Mouse (Mus musculus) ZHBTc4 (cell line): ENCODE results near the gene Cars2.
"Not testable (repeated sequence)": the region's sequence is repeated elsewhere in the genome, so short reads cannot be mapped to it uniquely, and the experiment has no call there.

Source experiments
- DNase-seq: peaks from one replicate; pipeline ENCODE4 v3.0.0-alpha.2; 2011; ENCODE audit warnings: low read depth, low spot score

Cars2 gene

DNA sequence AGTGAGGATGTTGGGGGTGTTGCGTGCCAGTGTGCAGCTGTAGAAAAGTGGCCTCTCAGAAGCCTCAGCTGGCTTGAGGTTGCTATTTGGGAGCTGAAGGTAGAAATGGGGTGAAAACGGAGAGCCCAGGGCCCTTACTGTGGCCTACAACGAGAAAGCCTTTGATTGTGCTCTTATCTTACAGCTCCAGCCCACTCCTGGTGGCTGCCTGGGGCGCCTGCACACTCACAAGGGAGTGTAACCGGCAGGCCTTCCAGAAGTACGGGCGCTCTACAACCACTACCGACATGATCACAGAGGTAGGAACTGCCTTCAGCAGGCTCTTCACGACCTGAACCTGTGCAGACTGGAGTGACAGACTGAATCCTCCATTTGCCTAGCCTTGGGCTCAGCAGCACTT, 37.9 kb downstream of the Cars2 start:
- DNase-seq = no peak

DNA sequence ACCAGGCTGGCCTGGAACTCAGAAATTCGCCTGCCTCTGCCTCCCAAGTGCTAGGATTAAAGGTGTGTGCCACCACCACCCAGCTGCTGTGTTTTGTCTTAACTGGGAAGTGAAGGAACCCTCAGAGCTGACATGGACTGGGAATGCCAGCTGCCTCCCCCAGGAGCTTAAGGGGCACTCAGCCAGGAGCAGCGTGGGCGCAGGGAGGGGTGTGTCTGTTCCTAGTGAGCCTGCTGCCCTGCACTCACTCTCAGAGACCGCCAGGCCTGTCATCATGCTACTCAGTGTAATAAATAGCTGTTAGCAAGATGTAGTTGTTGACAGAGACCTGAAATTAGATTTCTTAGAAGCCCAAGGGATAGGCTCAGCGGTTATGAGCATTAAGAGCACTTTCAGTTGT, 39.6 kb downstream of the Cars2 start:
- no peak for DNase-seq

DNA sequence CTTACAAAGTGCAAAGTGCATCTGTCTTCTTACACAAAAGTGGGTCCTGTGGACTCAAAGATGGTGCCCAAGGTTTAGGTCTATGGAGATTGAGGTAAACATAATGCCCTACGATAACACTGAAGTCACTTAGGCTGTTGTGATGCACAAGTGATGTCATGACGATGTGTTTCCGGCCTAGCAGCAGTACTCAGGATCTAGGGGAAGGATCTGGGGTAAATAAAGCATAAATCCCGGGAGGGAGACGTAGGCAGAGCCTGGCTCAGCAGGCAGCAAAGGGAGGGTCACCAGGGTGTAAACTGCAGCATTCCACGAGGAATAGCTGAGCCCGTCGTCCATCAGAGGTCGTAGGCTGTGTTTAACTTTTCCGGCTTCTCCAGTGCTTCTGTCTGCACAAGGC, 41.7 kb downstream of the Cars2 start:
- DNase-seq = no peak

DNA sequence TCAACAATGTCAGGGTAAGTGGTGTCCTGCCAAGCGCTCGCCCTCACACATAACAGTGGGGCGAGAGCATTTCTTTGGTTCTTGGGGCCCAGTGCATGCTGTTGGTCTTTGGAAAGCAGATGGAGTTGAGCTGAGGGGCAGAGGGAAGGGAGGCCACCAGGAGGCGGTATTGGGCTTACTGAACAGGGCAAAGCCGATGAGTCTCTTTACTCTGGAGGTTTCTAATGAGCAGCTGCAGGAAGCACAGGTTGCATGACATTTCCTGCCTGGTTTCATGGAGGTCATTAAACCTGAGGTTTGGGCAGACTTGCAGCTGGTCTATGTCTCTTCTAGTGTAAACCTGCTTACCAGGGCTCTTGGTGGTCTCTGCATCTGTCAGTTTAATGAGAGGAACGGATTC, 43.8 kb downstream of the Cars2 start:
- peak; percentile 77 for DNase-seq

DNA sequence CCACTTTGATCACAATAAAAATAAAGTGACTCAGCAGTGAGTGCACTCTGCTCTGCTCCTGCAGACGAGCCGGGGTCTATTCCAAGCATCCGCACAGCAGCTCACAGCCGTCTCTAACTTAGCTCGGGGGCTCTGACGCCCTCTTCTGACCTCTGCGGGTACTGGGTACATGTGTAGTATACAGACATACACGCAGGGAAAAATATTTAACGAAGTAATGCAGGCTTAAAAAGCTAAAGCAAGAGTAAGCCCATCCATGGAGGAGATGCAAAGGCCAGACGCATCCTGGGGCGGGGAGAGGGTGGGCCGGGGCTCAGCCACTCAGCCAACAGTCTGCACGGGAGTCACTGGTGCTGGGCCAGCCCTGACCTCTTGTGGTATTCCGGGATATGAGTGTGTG, 44.5 kb downstream of the Cars2 start:
- no peak for DNase-seq

DNA sequence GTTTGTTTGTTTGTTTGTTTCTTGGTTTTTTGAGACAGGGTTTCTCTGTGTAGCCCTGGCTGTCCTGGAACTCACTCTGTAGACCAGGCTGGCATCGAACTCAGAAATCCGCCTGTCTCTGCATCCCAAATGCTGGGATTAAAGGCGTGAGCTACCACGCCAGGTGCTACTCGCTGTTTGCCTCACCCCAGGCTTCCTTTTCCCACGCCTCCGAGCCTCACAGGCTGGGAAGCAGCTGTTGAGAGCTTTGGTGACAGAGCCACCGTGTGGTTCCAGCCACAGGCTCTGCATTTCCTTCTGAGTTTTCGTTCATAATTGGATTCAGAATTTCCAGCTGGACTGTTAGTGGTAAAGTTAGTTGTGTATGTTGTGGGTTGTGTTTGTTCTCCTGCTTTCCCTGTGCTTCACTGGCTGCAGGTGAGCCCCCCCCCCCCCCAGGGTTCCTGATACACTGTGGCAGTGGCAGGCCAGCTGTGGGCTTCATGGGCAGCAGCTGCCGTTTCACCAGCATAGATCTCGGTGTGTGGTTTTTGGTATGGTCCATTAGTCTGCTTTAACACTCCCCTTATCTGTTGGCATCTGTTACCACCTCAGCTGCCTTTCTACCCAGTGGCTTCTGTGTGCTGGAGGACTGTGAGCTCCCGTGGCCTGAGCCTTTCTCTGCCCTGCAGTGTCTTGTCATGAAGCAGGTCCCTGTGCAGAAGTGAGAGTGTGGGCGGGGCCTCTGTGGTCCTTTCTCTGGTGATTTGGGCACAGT, 46.9 kb downstream of the Cars2 start:
- DNase-seq = no peak

DNA sequence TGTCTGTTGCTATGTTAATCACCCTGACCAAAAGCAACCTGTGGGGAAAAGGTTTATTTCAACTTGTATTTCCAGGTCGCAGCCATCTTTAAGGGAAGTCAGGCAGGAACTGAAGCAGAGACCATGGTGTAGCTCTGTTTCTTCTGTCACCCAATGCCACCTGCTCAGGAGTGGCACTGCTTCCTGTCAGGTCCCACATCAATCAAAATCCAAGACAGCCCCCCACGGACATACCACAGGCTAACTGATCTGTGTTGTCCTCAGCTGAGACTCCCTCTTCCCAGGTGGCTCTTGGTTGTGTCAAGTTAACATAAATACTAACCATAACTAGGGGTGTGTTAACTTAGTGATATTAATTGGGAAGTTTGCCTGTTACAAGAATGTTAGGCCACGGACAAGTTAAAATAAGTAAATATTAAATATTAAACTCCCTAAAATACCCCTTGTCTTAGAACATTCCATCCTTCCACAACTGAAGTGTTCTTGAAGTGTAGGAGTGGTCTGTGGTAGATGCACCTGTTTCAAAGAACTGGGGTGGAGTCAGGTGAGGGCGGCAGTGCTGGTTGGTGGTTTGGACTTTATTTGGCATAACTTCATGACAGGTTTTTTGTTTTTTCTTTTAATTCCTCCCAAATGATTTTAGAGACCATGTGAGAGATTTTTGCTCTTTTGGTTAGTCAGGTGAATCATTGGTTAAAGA, 51.6 kb downstream of the Cars2 start:
- DNase-seq = no peak

DNA sequence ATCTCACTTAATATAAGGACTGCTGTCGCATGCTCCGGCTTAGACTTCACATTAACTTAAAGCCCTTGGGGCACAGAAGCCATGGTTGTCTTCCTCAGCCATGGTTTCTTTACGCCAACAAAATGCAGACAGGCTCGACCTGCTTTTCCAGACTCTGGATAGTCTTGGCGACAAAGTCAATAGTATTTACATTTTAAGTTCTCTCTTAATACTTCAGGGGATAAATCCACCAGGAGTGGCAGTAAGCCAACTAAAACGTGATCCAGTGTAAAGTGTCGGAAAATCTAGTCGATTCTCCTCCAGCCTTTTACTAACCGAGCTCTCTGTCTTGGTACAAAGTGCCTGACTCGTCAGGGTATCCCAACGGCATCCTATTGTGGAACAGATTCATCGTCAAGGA, 52.3 kb downstream of the Cars2 start:
- DNase-seq = no peak

DNA sequence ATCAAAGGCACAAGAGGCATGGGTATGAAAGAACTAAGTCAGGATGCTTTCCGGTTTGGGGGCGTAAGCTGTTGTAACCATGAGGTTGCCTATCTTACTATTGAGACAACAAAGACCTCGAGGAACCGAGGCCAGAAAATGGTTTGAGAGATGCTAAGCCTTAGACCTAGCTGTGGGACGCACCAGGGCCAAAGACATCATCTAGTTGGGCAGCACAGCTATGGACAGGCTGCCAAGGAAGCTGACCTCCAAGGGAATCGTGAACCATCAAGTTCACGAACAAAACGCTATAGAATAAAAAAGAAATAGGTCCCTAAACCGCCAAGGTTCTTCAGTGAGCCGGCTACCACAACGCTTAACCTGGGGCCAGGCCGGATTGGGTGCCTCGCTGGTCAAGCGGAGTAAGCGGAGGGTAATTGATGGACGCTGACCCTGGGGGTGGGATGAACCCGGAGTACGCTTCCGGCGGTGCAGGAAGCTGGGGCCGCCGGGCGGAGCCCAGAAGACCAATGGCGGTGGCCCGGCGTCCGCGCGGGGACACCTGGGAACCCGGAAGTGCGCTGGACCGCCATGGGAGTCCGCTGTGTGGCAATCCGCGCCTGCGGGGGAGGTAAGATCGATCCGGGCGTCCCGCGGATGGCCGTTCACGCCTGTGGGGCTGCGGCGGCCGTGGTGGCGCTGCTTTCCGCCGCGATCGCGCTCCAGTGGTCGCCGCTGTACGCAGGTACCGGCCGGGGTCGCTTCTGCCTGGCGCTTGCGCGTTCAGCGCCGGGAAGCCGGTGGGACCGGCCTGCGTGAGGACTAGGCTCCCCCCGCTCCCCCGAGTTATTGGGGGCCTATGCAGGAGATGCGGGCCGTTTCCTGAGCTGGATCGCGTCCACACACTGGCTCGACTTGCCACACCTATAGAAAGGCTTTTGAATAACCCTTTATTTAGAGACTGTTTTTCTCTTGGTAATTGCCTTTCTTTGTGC, 53.3 kb downstream of the Cars2 start, which contains the start of gene Naxd:
Naxd (plus strand) TSS at position 490 of the 974 bp plus-strand sequence.
- DNase-seq = peak; percentile 86

DNA sequence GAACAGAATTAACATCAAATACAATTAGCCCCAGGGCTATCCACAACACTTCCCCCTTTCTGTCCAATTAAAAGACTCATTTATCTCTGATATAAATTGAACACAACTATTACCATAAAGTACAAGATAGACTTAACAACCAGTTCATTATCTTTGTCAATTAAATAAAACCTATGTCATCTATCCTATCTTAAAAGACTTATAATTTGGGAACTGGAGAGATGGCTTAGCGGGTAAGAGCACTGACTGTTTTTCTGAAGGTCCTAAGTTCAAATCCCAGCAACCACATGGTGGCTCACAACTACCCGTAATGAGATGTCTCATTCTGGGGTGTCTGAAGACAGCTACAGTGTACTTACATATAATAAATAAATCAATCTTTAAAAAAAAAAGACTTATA, 58.2 kb downstream of the Cars2 start:
- DNase-seq = not testable (repeated sequence)

DNA sequence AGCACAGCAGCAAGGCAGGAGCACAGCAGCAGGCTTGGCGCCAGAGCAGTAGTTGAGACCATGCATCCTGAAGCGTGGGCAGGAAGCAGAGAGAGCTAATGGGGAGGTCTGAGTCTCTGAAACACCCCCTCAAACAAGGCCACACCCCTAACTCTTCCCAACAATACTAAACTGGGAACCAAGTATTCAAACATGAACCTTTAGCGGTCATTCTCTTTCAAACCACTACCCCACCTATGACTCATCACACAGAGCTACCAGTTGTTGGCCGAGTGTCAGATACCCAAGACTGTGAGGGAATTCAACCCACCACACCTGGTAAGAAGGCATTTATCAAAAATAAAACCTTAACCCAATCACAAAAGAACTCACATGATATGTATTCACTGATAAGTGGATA, 63.4 kb downstream of the Cars2 start:
- no peak for DNase-seq

DNA sequence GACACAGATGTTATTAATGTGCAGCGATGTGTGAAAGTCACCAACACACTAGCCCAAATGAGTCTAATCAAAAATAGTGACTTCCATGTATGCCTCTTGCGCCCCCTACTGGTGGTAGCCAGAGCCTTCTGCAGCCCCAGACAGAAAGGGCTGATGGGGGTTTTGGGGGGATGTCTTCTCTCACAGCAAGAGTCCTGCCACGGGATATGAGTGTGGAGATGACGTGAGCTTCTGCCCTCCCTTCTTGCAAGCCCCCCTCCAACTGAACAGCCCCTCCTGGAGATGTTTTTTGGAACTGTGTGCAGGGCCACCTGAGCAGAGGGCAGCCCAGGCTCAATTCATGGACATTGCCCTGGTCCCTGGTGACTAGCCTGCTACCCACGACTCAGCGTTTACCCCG, 64.4 kb downstream of the Cars2 start:
- peak; percentile 71 for DNase-seq

DNA sequence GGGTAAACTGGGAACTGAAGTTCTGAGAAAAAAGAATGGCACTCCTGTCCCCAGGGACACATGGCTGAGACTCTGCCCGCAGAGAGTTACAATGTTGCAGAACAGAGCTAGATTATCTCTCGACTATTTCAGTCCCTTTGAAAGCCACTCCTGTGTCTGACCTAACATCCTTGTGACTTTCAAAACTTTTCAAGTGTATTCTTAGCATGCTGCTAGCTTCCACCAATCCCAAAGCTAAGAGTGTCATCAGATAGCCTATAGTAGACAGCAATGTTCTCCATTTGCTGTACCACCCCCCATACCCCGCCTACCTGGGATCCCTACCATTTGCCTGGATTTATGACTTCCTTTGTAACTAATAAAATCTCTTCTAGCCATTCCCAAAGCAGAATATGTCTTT, 68.0 kb downstream of the Cars2 start:
- DNase-seq = no peak

DNA sequence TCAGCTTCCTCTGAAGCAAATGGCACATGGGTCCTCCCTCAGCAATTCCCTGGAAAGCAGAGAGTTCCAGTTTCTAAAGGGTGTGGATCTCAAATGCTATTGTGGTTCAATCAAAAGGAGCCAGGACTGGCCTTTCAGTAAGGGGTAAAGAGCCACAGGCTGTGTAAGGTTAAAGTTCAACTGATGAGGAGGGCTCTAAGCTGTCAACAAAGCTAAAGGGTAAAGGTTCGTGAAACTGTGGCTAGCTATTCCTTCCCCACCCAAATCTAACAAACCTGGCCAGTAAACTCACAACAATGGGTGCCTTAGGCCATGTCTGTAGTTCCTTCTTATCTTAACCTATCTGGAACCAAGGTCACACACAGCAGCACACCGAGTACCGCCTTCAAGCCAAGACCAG, 68.7 kb downstream of the Cars2 start:
- peak; percentile 58 for DNase-seq

DNA sequence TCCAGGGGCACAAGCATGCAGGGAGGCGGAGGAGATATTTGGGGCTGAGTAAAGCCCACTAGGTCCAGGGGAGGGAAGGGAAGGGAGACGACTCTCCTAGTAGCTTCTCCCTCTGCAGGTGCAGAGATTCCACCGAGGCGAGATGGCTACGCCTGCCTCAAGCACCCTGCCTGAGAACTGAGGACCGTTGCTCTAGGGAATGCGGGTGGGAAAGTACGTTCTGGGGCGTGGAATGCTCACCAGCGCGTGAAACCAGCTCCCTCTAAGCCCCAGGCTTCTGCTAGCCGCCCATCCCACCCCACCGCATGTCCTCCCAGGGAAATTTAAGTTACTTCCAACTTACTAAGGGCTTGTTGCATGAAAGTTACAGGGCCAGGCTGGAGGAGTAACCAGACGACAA, 71.0 kb downstream of the Cars2 start:
- no peak for DNase-seq

DNA sequence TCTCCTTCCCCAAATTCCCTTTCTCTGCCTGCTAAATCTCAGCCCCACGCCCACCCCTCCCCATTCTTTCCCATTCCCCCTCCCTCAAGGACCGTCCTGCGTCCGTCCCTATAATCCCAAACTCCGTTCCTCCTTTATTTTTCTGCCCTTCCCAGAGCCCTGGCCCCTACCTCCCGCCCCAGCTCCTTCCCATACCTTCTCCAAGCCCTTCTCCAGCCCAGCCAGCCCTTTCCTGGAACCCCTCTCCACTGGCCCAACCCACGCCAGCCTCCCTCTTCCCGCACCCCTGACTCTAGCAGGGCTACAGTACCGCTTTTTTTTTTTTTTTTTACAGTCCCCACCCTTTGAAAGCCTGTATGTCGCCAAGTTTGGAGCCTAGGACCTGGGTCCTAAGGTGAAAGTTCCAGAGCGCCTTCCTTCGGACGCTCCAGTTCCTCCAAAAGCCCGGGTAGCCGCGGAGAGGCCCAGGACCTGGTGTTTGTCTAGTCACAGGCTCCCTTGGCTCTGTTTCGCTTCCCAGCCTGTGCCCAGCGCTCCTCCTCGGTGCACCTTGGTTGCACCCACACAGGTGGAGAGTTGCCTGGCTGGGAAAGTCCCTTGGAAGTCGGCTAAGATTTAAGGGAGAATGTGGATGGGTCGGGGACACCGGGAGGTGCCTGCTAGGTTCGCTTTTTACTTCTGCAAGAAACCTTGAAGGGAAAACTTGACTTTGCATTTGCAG, 71.6 kb downstream of the Cars2 start:
- DNase-seq = peak; percentile 24

DNA sequence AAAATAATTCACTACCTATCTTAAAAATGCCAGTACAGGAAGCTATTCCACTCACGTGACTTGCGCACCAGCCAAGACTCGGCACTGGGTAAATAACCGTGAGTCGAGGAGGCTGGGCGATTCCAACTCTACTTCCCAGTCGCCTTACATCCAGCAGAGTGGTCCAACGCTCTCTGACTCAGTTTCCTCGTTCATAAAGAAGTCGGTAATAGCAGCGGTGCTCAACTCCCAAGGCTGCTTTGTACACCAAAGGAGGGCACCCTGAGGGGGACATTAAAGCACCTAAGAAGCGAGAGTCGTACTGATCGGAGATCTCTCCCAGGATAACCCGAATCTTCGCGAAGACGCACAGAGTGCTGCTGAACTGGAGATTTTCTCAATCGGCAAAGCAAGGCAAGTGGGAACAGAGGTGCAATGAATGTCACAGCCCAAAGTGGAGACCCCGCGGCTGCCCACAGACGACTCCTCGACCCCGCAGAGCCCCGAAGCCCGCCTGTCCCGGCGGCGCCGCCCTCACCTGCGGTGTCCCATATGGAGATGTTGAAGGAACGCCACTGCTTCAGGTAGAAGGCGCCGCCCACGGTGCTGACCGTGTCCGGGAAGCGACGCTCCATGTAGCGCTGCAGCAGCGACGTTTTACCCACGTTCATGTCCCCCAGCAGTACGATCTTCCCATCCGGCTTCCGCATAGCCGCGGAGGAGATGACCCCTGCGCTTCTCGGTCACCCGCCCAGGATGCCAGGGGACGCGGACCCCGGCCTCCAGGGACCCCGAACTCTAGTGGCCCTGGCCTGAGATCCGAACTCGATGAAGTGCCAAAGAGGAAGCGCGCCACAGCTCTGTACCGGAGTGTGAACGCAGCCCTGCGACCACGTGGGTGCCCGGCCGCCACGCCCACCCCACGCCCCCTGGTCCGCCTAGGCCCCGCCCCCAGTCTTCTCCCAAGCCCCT, 72.5 kb downstream of the Cars2 start, which contains the start of gene Rab20:
Rab20 (minus strand) TSS at position 900 of the 951 bp plus-strand sequence.
- DNase-seq = peak; percentile 76

DNA sequence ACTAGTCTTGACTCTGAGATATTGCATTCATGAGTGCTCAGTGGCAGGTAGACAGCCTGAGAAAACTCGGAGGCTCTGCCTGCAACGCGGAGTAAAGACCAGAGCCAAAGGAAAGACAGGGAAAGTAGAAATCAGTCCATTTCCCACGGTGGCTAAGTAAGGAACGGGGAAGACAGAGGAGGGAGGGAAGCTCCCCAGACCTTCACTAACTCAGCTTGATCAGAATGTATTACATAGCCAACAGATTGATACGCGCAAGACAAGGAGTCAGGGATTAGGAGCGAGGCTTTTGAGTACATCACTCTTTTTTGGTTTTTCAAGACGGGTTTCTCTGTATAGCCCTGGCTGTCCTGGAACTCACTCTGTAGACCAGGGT, 73.4 kb downstream of the Cars2 start:
- no peak for DNase-seq

DNA sequence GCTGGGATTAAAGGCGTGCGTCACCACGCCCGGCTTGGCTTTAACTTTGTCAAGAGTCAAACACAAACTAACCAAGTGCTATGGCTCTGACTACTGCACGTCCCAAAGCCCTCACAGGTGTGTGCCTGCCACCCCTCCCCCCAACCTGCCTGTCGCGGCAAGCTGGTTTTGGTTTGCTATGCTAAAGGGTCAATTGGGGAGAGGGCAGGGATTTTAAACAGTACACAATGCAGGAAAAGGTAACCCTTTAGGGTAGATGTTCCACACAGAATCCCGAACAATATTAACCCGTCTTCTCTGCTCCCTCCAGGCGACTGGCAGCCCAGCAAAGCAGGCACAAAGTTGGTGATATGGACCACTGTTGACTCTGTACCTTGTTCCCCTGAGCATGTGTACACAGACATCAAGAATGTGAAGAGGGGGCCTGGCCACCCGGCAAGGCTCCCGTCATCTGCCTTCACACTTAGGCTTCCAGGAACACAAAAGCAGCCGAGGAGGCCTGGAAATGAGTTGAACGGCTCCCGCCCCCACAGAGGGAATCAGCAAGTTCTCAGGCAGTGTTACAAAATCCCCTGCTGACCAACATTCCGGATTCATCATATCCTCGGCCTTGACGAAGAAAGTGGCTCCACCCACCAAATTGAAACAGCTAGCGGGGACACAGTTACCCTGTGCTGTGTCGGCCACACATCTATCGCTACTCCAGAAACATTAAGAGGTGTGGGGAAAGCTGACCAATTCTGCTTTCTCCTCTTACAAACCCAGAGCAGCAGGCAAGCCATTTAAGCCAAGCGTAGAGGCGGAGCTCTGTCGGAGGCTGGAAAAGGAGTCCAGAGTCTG, 74.0 kb downstream of the Cars2 start:
- DNase-seq = peak; percentile 51
